Mouse (Mus musculus): Measurements from ENCODE around the gene Abr. TPM values are rescaled to one million over a fixed set of nuclear protein-coding genes. Genes with fewer than 3 reads are reported as not detected.

Abr gene
- polyA plus RNA-seq, 1 experiment, result 161 TPM

- H3K36me3 ChIP-seq (ENCODE audit: control insufficient read depth, insufficient read depth, low read length), result no peaks in the 10 kb centered on the region
- H3K4me3 ChIP-seq (ENCODE audit: low read depth, low read length), result no peak overlapping the region
- H3K4me1 ChIP-seq (ENCODE audit: control insufficient read depth, insufficient read depth, insufficient read length, low read length), result peaks cover 4% of the 10 kb centered on the region
- TF ChIP-seq CTCF (IDR thresholded peaks at IDR 0.05; ENCODE audit: extremely low read depth, insufficient read length, insufficient replicate concordance, low read depth, low read length), result no peak
- TF ChIP-seq POLR2A (IDR thresholded peaks at IDR 0.05; ENCODE audit: low read depth, low read length), result no peak
- peaks cover 6% of the 10 kb centered on the region for H3K27me3 ChIP-seq (ENCODE audit: control insufficient read depth, insufficient read depth, low read length)
- H3K27ac ChIP-seq (ENCODE audit: insufficient read depth, low read depth, low read length), result no peak overlapping the region
- WGBS, result 87% methylated on average over 3 of the region's 3 CpGs
These were observed 56.0 kb downstream of the Abr start for GRCm38 (mm10) chr11:76566081-76566480.

- Histone ChIP-seq H3K27ac (ENCODE audit: insufficient read depth, low read depth, low read length) (no peak overlapping the region), H3K4me3 (ENCODE audit: low read depth, low read length) (no peak overlapping the region), H3K27me3 (ENCODE audit: control insufficient read depth, insufficient read depth, low read length) (no peaks in the 10 kb centered on the region), H3K4me1 (ENCODE audit: control insufficient read depth, insufficient read depth, insufficient read length, low read length) (no peaks in the 10 kb centered on the region), H3K36me3 (ENCODE audit: control insufficient read depth, insufficient read depth, low read length) (no peaks in the 10 kb centered on the region)
- 62% methylated on average over 3 of the region's 3 CpGs for WGBS
- TF ChIP-seq CTCF (IDR thresholded peaks at IDR 0.05; ENCODE audit: extremely low read depth, insufficient read length, insufficient replicate concordance, low read depth, low read length) (no peak), POLR2A (IDR thresholded peaks at IDR 0.05; ENCODE audit: low read depth, low read length) (no peak)
These were observed 59.5 kb downstream of the Abr start for GRCm38 (mm10) chr11:76562584-76562983.

- H3K36me3 ChIP-seq (ENCODE audit: control insufficient read depth, insufficient read depth, low read length), result no peaks in the 10 kb centered on the region
- H3K4me1 ChIP-seq (ENCODE audit: control insufficient read depth, insufficient read depth, insufficient read length, low read length), result no peaks in the 10 kb centered on the region
- no peak overlapping the region for H3K4me3 ChIP-seq (ENCODE audit: low read depth, low read length)
- no peaks in the 10 kb centered on the region for H3K27me3 ChIP-seq (ENCODE audit: control insufficient read depth, insufficient read depth, low read length)
- no peak overlapping the region for H3K27ac ChIP-seq (ENCODE audit: insufficient read depth, low read depth, low read length)
- WGBS, result 79% methylated on average over 4 of the region's 4 CpGs
- TF ChIP-seq CTCF (IDR thresholded peaks at IDR 0.05; ENCODE audit: extremely low read depth, insufficient read length, insufficient replicate concordance, low read depth, low read length) (no peak), POLR2A (IDR thresholded peaks at IDR 0.05; ENCODE audit: low read depth, low read length) (no peak)
These were observed 59.9 kb downstream of the Abr start for GRCm38 (mm10) chr11:76562165-76562564.

DNA sequence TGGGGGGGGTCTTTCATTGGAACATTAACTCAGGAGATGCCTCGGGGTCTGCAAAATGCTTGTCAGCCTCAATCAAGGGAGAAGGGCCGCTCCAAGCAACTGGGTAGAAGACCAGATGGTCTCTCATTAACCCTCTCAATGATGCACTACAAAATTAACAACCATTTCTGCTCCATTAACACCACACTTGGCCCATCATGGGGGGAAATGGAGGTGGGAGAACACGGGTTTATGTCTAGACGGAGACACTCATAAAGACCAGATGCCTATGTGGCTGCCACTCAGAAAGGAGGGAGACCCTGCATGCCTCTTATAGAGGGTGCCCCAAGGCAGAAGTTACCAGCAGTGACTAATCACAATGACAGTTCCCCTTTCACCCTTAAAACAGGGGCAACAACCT lies 64.3 kb downstream of the Abr start:
- H3K27ac ChIP-seq (ENCODE audit: insufficient read depth, low read depth, low read length), result no peak overlapping the region
- TF ChIP-seq CTCF (IDR thresholded peaks at IDR 0.05; ENCODE audit: extremely low read depth, insufficient read length, insufficient replicate concordance, low read depth, low read length) (no peak), POLR2A (IDR thresholded peaks at IDR 0.05; ENCODE audit: low read depth, low read length) (no peak)
- no peaks in the 10 kb centered on the region for H3K27me3 ChIP-seq (ENCODE audit: control insufficient read depth, insufficient read depth, low read length)
- no peak overlapping the region for H3K4me3 ChIP-seq (ENCODE audit: low read depth, low read length)
- H3K36me3 ChIP-seq (ENCODE audit: control insufficient read depth, insufficient read depth, low read length), result no peaks in the 10 kb centered on the region
- no peaks in the 10 kb centered on the region for H3K4me1 ChIP-seq (ENCODE audit: control insufficient read depth, insufficient read depth, insufficient read length, low read length)
- WGBS, result 89% methylated on average over 4 of the region's 4 CpGs

DNA sequence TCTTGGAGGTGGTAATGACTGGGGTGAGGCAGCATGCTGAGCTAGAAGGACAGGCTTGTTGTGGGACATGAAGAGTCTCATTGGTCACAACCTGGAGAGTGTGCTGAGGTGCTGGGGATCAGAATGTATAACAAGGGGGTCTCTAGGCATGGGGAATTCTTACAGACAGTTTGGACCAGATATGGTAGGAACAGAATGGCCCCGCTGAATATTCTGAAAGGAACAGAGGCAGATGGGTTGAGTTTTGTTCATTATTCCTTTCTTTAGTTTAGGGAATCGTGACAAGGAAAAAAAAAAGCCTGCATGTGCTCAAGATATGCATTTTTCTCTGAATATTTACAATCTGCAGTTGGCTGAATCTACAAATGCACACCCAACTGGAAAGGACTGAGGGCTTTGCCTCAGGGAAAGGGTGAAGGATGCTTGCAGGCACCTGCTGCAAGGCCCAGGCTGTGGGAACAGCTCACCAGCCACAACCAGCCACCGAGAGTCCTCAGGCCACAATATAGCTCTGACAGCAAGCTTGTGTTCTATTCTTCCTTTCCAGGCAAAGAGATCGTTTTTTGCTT lies 73.9 kb downstream of the Abr start:
- 55% methylated on average over 4 of the region's 4 CpGs for WGBS
- no peaks in the 10 kb centered on the region for H3K27me3 ChIP-seq (ENCODE audit: control insufficient read depth, insufficient read depth, low read length)
- H3K27ac ChIP-seq (ENCODE audit: insufficient read depth, low read depth, low read length), result no peak overlapping the region
- peaks cover 10% of the 10 kb centered on the region; the same call in 1 of the 2 replicates for H3K4me1 ChIP-seq (ENCODE audit: control insufficient read depth, insufficient read depth, insufficient read length, low read length)
- no peaks in the 10 kb centered on the region for H3K36me3 ChIP-seq (ENCODE audit: control insufficient read depth, insufficient read depth, low read length)
- no peak overlapping the region for H3K4me3 ChIP-seq (ENCODE audit: low read depth, low read length)
- TF ChIP-seq CTCF (IDR thresholded peaks at IDR 0.05; ENCODE audit: extremely low read depth, insufficient read length, insufficient replicate concordance, low read depth, low read length), result no peak
- TF ChIP-seq POLR2A (IDR thresholded peaks at IDR 0.05; ENCODE audit: low read depth, low read length), result no peak

DNA sequence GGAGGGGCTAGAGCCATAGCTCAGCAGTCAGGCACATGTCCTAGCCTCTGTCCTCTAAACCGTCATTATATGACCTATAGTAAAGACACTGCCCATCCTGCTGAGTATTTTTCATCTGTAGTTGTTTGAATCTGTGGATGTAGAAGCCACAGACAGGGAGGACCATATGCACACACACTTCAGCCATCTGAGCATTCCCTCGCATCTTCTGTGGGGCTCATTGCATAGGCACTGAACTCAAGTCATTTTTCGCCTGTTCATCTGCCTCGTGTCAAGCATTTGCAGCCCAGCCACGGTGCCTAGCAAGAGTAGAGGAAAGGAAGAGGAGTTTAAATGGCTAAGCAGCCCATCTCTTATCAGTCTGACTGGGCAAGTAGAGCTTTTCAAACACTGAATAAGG lies 74.7 kb downstream of the Abr start:
- H3K27ac ChIP-seq (ENCODE audit: insufficient read depth, low read depth, low read length), result no peak overlapping the region
- peaks cover 10% of the 10 kb centered on the region; the same call in 1 of the 2 replicates for H3K4me1 ChIP-seq (ENCODE audit: control insufficient read depth, insufficient read depth, insufficient read length, low read length)
- no peak for TF ChIP-seq POLR2A (IDR thresholded peaks at IDR 0.05; ENCODE audit: low read depth, low read length)
- no peak for TF ChIP-seq CTCF (IDR thresholded peaks at IDR 0.05; ENCODE audit: extremely low read depth, insufficient read length, insufficient replicate concordance, low read depth, low read length)
- no peaks in the 10 kb centered on the region for H3K27me3 ChIP-seq (ENCODE audit: control insufficient read depth, insufficient read depth, low read length)
- H3K36me3 ChIP-seq (ENCODE audit: control insufficient read depth, insufficient read depth, low read length), result no peaks in the 10 kb centered on the region
- 81% methylated on average over 5 of the region's 5 CpGs for WGBS
- no peak overlapping the region for H3K4me3 ChIP-seq (ENCODE audit: low read depth, low read length)

DNA sequence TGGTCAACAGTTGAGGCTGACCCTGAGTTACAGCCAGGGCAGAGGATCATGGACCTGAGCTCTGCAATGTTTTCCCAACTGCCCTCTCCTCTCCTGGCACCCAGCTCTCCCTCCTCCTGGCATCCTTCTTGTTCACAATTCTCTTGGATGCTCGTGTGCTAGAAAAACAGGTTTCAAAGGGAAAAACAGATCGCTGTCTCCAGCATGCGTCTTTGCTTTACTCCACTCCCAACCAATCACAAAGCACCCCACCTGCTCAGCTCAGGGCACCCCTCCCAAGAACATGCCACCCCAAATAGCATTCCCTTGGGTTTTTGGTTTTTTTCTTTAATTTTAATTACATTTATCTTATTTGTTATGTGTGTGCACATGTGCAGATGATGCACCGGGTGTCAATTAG lies 75.7 kb downstream of the Abr start:
- Histone ChIP-seq H3K27me3 (ENCODE audit: control insufficient read depth, insufficient read depth, low read length) (no peaks in the 10 kb centered on the region), H3K27ac (ENCODE audit: insufficient read depth, low read depth, low read length) (no peak overlapping the region), H3K4me3 (ENCODE audit: low read depth, low read length) (no peak overlapping the region), H3K36me3 (ENCODE audit: control insufficient read depth, insufficient read depth, low read length) (no peaks in the 10 kb centered on the region), H3K4me1 (ENCODE audit: control insufficient read depth, insufficient read depth, insufficient read length, low read length) (peaks cover 10% of the 10 kb centered on the region; the same call in 1 of the 2 replicates)
- WGBS, result 74% methylated on average over 4 of the region's 4 CpGs
- TF ChIP-seq CTCF (IDR thresholded peaks at IDR 0.05; ENCODE audit: extremely low read depth, insufficient read length, insufficient replicate concordance, low read depth, low read length), result no peak
